Mouse (Mus musculus) MEL (cell line): ENCODE measurements around the gene Fam214a. TPM values are rescaled to one million over a fixed set of nuclear protein-coding genes. Genes with fewer than 3 reads are reported as not detected.

Experiments used
- DNase-seq: peaks from one replicate; pipeline ENCODE4 v3.0.0; 2011; ENCODE audit warnings: low read depth, low spot score
- H3K27ac ChIP-seq: 2 replicates; pipeline ENCODE4 v1.5.1; 2012; ENCODE audit warnings: low read depth, mild to moderate bottlenecking, control low read depth, low read length, moderate library complexity; ENCODE audit not compliant: control insufficient read depth
- H3K27me3 ChIP-seq, 2 experiments: fragments of 150-350 bp in 1 of 2; sonication (generic) in 1 of 2; 2 replicates each; pipeline ENCODE4 v1.6.1; 2012; ENCODE audit warnings: low read length in 2 of 2, mild to moderate bottlenecking in 2 of 2, improper control_type of control experiment in 1 of 2, moderate library complexity in 1 of 2; ENCODE audit not compliant: insufficient read depth in 2 of 2, control insufficient read depth in 1 of 2
- H3K36me3 ChIP-seq, 2 experiments: 2 replicates each; pipeline ENCODE4 v1.6.1; 2012 to 2014; ENCODE audit warnings: low read length in 2 of 2, improper control_type of control experiment in 1 of 2, inconsistent platforms in 1 of 2, mild to moderate bottlenecking in 1 of 2; ENCODE audit not compliant: insufficient read depth in 2 of 2, control insufficient read depth in 1 of 2
- H3K4me1 ChIP-seq, 2 experiments: fragments of 150-350 bp in 1 of 2; sonication (generic) in 1 of 2; 2 replicates each; pipeline ENCODE4 v1.6.1; 2012; ENCODE audit warnings: low read length in 2 of 2, improper control_type of control experiment in 1 of 2, mild to moderate bottlenecking in 1 of 2; ENCODE audit not compliant: insufficient read depth in 2 of 2, control insufficient read depth in 1 of 2
- H3K4me3 ChIP-seq, 2 experiments: fragments of 150-350 bp in 1 of 2; sonication (generic) in 1 of 2; 2 replicates each; pipeline ENCODE4 v1.5.1; 2012; ENCODE audit warnings: low read depth in 2 of 2, low read length in 2 of 2, mild to moderate bottlenecking in 2 of 2, moderate library complexity in 2 of 2, control low read depth in 1 of 2, improper control_type of control experiment in 1 of 2; ENCODE audit not compliant: control insufficient read depth in 1 of 2, insufficient read depth in 1 of 2
- H3K79me2 ChIP-seq: 2 replicates; pipeline ENCODE4 v1.6.1; 2012; ENCODE audit warnings: mild to moderate bottlenecking, low read length, moderate library complexity; ENCODE audit not compliant: control insufficient read depth, poor library complexity, insufficient read depth
- H3K9ac ChIP-seq: 2 replicates; pipeline ENCODE4 v1.6.1; 2012; ENCODE audit warnings: low read depth, mild to moderate bottlenecking, control low read depth, low read length, moderate library complexity; ENCODE audit not compliant: control insufficient read depth, poor library complexity, severe bottlenecking
- H3K9me3 ChIP-seq: fragments of 150-350 bp; sonication (generic); replicated peaks from 2 replicates; pipeline ENCODE4 v1.6.1; 2012; ENCODE audit warnings: mild to moderate bottlenecking, low read length, improper control_type of control experiment, moderate library complexity; ENCODE audit not compliant: insufficient read depth
- CHD1 ChIP-seq: IDR thresholded peaks from 2 replicates; pipeline ENCODE4 v1.6.1; 2012; ENCODE audit warnings: low read depth, mild to moderate bottlenecking, inconsistent platforms, low read length, improper control_type of control experiment
- CTCF ChIP-seq, 3 experiments: IDR thresholded peaks in 2 of 3; conservative IDR thresholded peaks in 1 of 3; 2 replicates each; pipeline ENCODE4 v1.5.1; 2011 to 2012; ENCODE audit warnings: low read length in 3 of 3, low read depth in 2 of 3, mild to moderate bottlenecking in 2 of 3, improper control_type of control experiment in 1 of 3, inconsistent platforms in 1 of 3, mixed read lengths in 1 of 3, moderate library complexity in 1 of 3; ENCODE audit not compliant: control insufficient read depth in 1 of 3, insufficient read depth in 1 of 3, poor library complexity in 1 of 3, severe bottlenecking in 1 of 3
- E2F4 ChIP-seq: IDR thresholded peaks from 2 replicates; pipeline ENCODE4 v1.6.1; 2011; ENCODE audit warnings: low read depth, low read length, improper control_type of control experiment, borderline replicate concordance
- ELF1 ChIP-seq: IDR thresholded peaks from 2 replicates; pipeline ENCODE4 v1.6.1; 2014; ENCODE audit warnings: low read depth, mild to moderate bottlenecking, inconsistent platforms, low read length, improper control_type of control experiment, moderate library complexity
- GATA1 ChIP-seq: IDR thresholded peaks from 2 replicates; pipeline ENCODE4 v1.6.1; 2011; ENCODE audit warnings: low read depth, low read length, improper control_type of control experiment
- JUND ChIP-seq: IDR thresholded peaks from 2 replicates; pipeline ENCODE4 v1.6.1; 2011; ENCODE audit warnings: low read depth, mild to moderate bottlenecking, improper control_type of control experiment, low read length
- KAT2A ChIP-seq: conservative IDR thresholded peaks from 2 replicates; pipeline ENCODE4 v1.6.1; 2012; ENCODE audit warnings: low read depth, low read length, improper control_type of control experiment, inconsistent platforms
- MAX ChIP-seq: IDR thresholded peaks from 2 replicates; pipeline ENCODE4 v1.6.1; 2011; ENCODE audit warnings: low read length, improper control_type of control experiment
- NELFE ChIP-seq: IDR thresholded peaks from 2 replicates; pipeline ENCODE4 v1.6.1; 2011; ENCODE audit warnings: low read depth, low read length, improper control_type of control experiment
- NRF1 ChIP-seq: IDR thresholded peaks from 2 replicates; pipeline ENCODE4 v1.6.1; 2014; ENCODE audit warnings: low read depth, mild to moderate bottlenecking, inconsistent platforms, low read length, improper control_type of control experiment, moderate library complexity; ENCODE audit not compliant: poor library complexity, insufficient read depth, severe bottlenecking
- POLR2AphosphoS2 ChIP-seq: IDR thresholded peaks from 2 replicates; pipeline ENCODE4 v1.6.1; 2011; ENCODE audit warnings: low read length, improper control_type of control experiment
- POLR2AphosphoS5 ChIP-seq: IDR thresholded peaks from 2 replicates; pipeline ENCODE4 v1.6.1; 2012; ENCODE audit warnings: low read depth, borderline replicate concordance, mild to moderate bottlenecking, inconsistent platforms, low read length, moderate library complexity, mixed read lengths
- RAD21 ChIP-seq: IDR thresholded peaks from 2 replicates; pipeline ENCODE4 v1.6.1; 2011; ENCODE audit warnings: mild to moderate bottlenecking, low read depth, low read length, improper control_type of control experiment
- SMC3 ChIP-seq: IDR thresholded peaks from 2 replicates; pipeline ENCODE4 v1.6.1; 2011; ENCODE audit warnings: low read depth, low read length, improper control_type of control experiment
- TCF12 ChIP-seq: IDR thresholded peaks from 2 replicates; pipeline ENCODE4 v1.6.1; 2014; ENCODE audit warnings: low read depth, mild to moderate bottlenecking, inconsistent platforms, low read length, improper control_type of control experiment, moderate library complexity
- UBTF ChIP-seq: IDR thresholded peaks from 2 replicates; pipeline ENCODE4 v1.6.1; 2012; ENCODE audit warnings: low read depth, mild to moderate bottlenecking, inconsistent platforms, low read length, improper control_type of control experiment, moderate library complexity, borderline replicate concordance; ENCODE audit not compliant: insufficient read depth
- ZC3H11A ChIP-seq: IDR thresholded peaks from 2 replicates; pipeline ENCODE4 v1.6.1; 2012; ENCODE audit warnings: low read depth, mild to moderate bottlenecking, inconsistent platforms, low read length, improper control_type of control experiment
- ZNF384 ChIP-seq: IDR thresholded peaks from 2 replicates; pipeline ENCODE4 v1.6.1; 2012; ENCODE audit warnings: low read depth, mild to moderate bottlenecking, inconsistent platforms, low read length, improper control_type of control experiment
- polyA plus RNA-seq, 2 experiments: library from polyadenylated mRNA; stranded (reverse) in 1 of 2; unstranded in 1 of 2; fragments of >175 nt in 1 of 2; fragments of >200 nt in 1 of 2; gene quantifications; 2 replicates each; pipeline versions ENCODE4 v1.2.1 to v1.2.4; 2012; ENCODE audit warnings: low replicate concordance in 2 of 2, low read depth in 1 of 2; ENCODE audit not compliant: insufficient read length in 2 of 2, insufficient read depth in 1 of 2, missing spikeins in 1 of 2
- total RNA-seq: library from RNA; depleted of rRNA; stranded (reverse); fragments of 300-350 nt; gene quantifications from 2 replicates; pipeline ENCODE4 v1.2.3, GENCODE M21; 2012

The Fam214a gene
- total and polyA plus RNA-seq, 3 experiments = 2.3 to 3.9 TPM; not detected in 1

GRCm38 (mm10) chr9:75041840-75042525, 89.3 kb downstream of the Fam214a start:
- Histone ChIP-seq H3K4me3 (no peak overlapping the region), H3K27me3 (no peaks in the 10 kb centered on the region), H3K27ac (no peak overlapping the region), H3K79me2 (peaks cover 61% of the 10 kb centered on the region), H3K36me3 (peaks cover 16 to 46% of the 10 kb centered on the region in 2 experiments), H3K4me1 (peaks cover 15 to 17% of the 10 kb centered on the region in 2 experiments), H3K9me3 (no peaks in the 10 kb centered on the region), H3K9ac (no peak overlapping the region)
- DNase-seq = no peak
- no peak for TF ChIP-seq NELFE
- peak in 2 of 3 experiments; percentile 7 to 49; a peak in 2 of 6 replicates for TF ChIP-seq CTCF (IDR thresholded peaks at IDR 0.05 in 2 of 3, conservative IDR thresholded peaks at IDR 0.05 in 1 of 3; ENCODE audit: control insufficient read depth in 1 of 3, insufficient read depth in 1 of 3, low read depth in 2 of 3, low read length in 3 of 3, poor library complexity in 1 of 3, severe bottlenecking in 1 of 3)
- no peak for TF ChIP-seq MAX
- TF ChIP-seq JUND = no peak
- no peak for TF ChIP-seq CHD1
- TF ChIP-seq SMC3 = 0 out of 2 replicates have a peak, but pooled peaks have one; percentile 3
- TF ChIP-seq, all 39 proteins: peak for 2

- Histone ChIP-seq H3K4me3 (no peak overlapping the region), H3K36me3 (peaks cover 16 to 52% of the 10 kb centered on the region in 2 experiments), H3K27me3 (no peaks in the 10 kb centered on the region), H3K9ac (no peak overlapping the region), H3K27ac (no peak overlapping the region), H3K79me2 (peaks cover 58% of the 10 kb centered on the region), H3K9me3 (no peaks in the 10 kb centered on the region), H3K4me1 (peaks cover 15 to 17% of the 10 kb centered on the region in 2 experiments)
- no peak for TF ChIP-seq RAD21
- TF ChIP-seq POLR2AphosphoS2 = no peak
- no peak for TF ChIP-seq NRF1
- no peak for TF ChIP-seq ELF1
- no peak for TF ChIP-seq E2F4
- no peak for TF ChIP-seq ZC3H11A
- TF ChIP-seq POLR2AphosphoS5 = no peak
- no peak for TF ChIP-seq UBTF
- TF ChIP-seq TCF12 = no peak
- no peak for TF ChIP-seq GATA1
- TF ChIP-seq CTCF (IDR thresholded peaks at IDR 0.05 in 2 of 3, conservative IDR thresholded peaks at IDR 0.05 in 1 of 3; ENCODE audit: control insufficient read depth in 1 of 3, insufficient read depth in 1 of 3, low read depth in 2 of 3, low read length in 3 of 3, poor library complexity in 1 of 3, severe bottlenecking in 1 of 3) = no peak
- TF ChIP-seq ZNF384 = no peak
- no peak for TF ChIP-seq KAT2A
- no peak for TF ChIP-seq CHD1
- no peak for DNase-seq
These were observed 90.5 kb downstream of the Fam214a start for GRCm38 (mm10) chr9:75043191-75043590.
